In the genomic region with DNA sequence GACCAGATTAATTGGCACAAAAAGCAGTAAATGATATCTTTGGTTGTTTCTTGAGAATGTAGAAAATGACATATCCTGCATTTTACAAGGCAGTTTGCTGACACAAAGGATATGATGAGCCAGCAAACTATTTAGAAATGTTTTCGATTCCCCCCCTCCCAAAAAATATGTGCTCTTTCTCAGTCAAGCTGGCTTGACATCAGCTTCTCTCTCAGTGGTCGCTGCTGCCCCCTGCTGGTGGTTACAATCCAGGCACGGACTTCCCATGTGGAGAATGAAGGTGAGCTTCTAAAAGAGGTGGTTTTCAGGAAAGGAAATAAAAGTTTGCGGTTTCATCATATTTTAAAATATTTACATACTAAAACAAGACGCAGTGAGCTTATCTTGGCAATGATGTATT, we compare ENCODE assay signal across 9 mouse cellular contexts.
DNase-seq lines count a peak whose midpoint lies in the region; ATAC-seq and TF ChIP-seq lines count a peak whose summit lies in the region.
"Had no signal": no experiment of that assay in that cellular context is flagged by ENCODE, and none has a peak within 500 bp of the region (broad histone marks: within the 10 kb centered on the region; RNA-seq: fewer than 3 reads in every experiment).

No protein-coding gene starts in this region.

- peak; percentile 90 for TF ChIP-seq CTCF in intestine, postnatal 0 days (IDR thresholded peaks at IDR 0.05; ENCODE audit: low read depth)
- peak; percentile 87 for TF ChIP-seq CTCF in liver, postnatal 0 days (IDR thresholded peaks at IDR 0.05; ENCODE audit: low read depth)

- no peak overlapping the region for H3K4me3 ChIP-seq in intestine, postnatal 0 days (ENCODE audit: low read depth, low read length)
- H3K4me3 ChIP-seq in intestine, embryonic 16.5 days (ENCODE audit: low read length): no peak overlapping the region
- H3K4me3 ChIP-seq in liver, postnatal 0 days (ENCODE audit: low read depth, low read length): no peak overlapping the region
- H3K4me3 ChIP-seq: embryonic facial prominence, embryonic 13.5 days had no signal

- no peaks in the 10 kb centered on the region for H3K4me1 ChIP-seq in intestine, postnatal 0 days (replicated peaks; ENCODE audit: control insufficient read depth, insufficient read depth, low read length)
- no peaks in the 10 kb centered on the region for H3K4me1 ChIP-seq in intestine, embryonic 16.5 days (ENCODE audit: control insufficient read depth, insufficient read depth, low read length)
- no peaks in the 10 kb centered on the region for H3K4me1 ChIP-seq in liver, postnatal 0 days (ENCODE audit: insufficient read depth)
- H3K4me1 ChIP-seq: embryonic facial prominence, embryonic 13.5 days had no signal

- no peaks in the 10 kb centered on the region for H3K9me3 ChIP-seq in intestine, postnatal 0 days (ENCODE audit: control insufficient read depth)
- no peaks in the 10 kb centered on the region for H3K9me3 ChIP-seq in intestine, embryonic 16.5 days (ENCODE audit: control insufficient read depth, low read length)
- no peaks in the 10 kb centered on the region for H3K9me3 ChIP-seq in liver, postnatal 0 days (ENCODE audit: low read length)
- H3K9me3 ChIP-seq: embryonic facial prominence, embryonic 13.5 days had no signal

- no peak overlapping the region for H3K4me2 ChIP-seq in intestine, postnatal 0 days (replicated peaks; ENCODE audit: low read depth)
- no peak overlapping the region for H3K4me2 ChIP-seq in intestine, embryonic 16.5 days (ENCODE audit: low read depth, low read length)
- no peak overlapping the region for H3K4me2 ChIP-seq in liver, postnatal 0 days (ENCODE audit: low read depth, low read length)
- H3K4me2 ChIP-seq: embryonic facial prominence, embryonic 13.5 days had no signal

- H3K9ac ChIP-seq in intestine, postnatal 0 days (ENCODE audit: low read depth, low read length): no peak overlapping the region
- no peak overlapping the region for H3K9ac ChIP-seq in intestine, embryonic 16.5 days (ENCODE audit: low read depth, low read length)
- H3K9ac ChIP-seq in liver, postnatal 0 days (replicated peaks): no peak overlapping the region
- H3K9ac ChIP-seq: embryonic facial prominence, embryonic 13.5 days had no signal

- peak; percentile 20 for DNase-seq in c-Kit-positive CD71-positive TER-119-negative erythroid progenitor cells, embryonic 14.5 days (ENCODE audit: low read depth)
- peak; percentile 33 to 93 for DNase-seq in frontal cortex, adult 2 months (ENCODE audit: extremely low spot score in 1 of 2, low spot score in 1 of 2)
- DNase-seq in kidney, postnatal 14 days: peak; percentile 75
- peak; percentile 79 for DNase-seq in liver, postnatal 0 days
- DNase-seq in right cerebral cortex, adult 18-20 months: peak; percentile 77
- peak; percentile 37 for DNase-seq in urinary bladder, postnatal 10 days (ENCODE audit: low spot score)

- no peak for ATAC-seq in intestine, postnatal 0 days
- no peak for ATAC-seq in intestine, embryonic 16.5 days
- ATAC-seq in liver, postnatal 0 days: no peak

- TF ChIP-seq EP300 in liver, postnatal 0 days (IDR thresholded peaks at IDR 0.05; ENCODE audit: low read depth): no peak

- H3K27me3 ChIP-seq in intestine, postnatal 0 days (replicated peaks; ENCODE audit: control insufficient read depth, insufficient read depth, low read length): no peaks in the 10 kb centered on the region
- H3K27me3 ChIP-seq in intestine, embryonic 16.5 days (replicated peaks; ENCODE audit: control insufficient read depth, insufficient read depth, low read length): no peaks in the 10 kb centered on the region
- H3K27me3 ChIP-seq in liver, postnatal 0 days (ENCODE audit: insufficient read depth, low read length): no peaks in the 10 kb centered on the region
- H3K27me3 ChIP-seq: embryonic facial prominence, embryonic 13.5 days had no signal

- H3K36me3 ChIP-seq in intestine, postnatal 0 days (ENCODE audit: control insufficient read depth, insufficient read depth): no peaks in the 10 kb centered on the region
- H3K36me3 ChIP-seq in intestine, embryonic 16.5 days (ENCODE audit: control insufficient read depth, insufficient read depth, low read length): no peaks in the 10 kb centered on the region
- H3K36me3 ChIP-seq in liver, postnatal 0 days (replicated peaks; ENCODE audit: insufficient read depth, low read length): no peaks in the 10 kb centered on the region
- H3K36me3 ChIP-seq: embryonic facial prominence, embryonic 13.5 days had no signal

- no peak overlapping the region for H3K27ac ChIP-seq in intestine, postnatal 0 days (ENCODE audit: low read depth, low read length)
- no peak overlapping the region for H3K27ac ChIP-seq in intestine, embryonic 16.5 days (ENCODE audit: low read length)
- no peak overlapping the region for H3K27ac ChIP-seq in liver, postnatal 0 days (ENCODE audit: low read depth)
- H3K27ac ChIP-seq: embryonic facial prominence, embryonic 13.5 days had no signal

- 15% methylated on average over 5 of the region's 5 CpGs for WGBS in intestine, postnatal 0 days
- WGBS in intestine, embryonic 16.5 days: 18% methylated on average over 5 of the region's 5 CpGs
- WGBS in liver, postnatal 0 days (ENCODE audit: insufficient replicate concordance): 11% methylated on average over 5 of the region's 5 CpGs

Comparison
In these comparisons a context has a peak if more than half of its experiments do, and no peak if none do; other contexts are left out.
1. DNase-seq: peak in every context shown above with its lines; median percentile 79 in liver, postnatal 0 days; 77 in right cerebral cortex, adult 18-20 months; 75 in kidney, postnatal 14 days; 63 in frontal cortex, adult 2 months; 37 in urinary bladder, postnatal 10 days; 20 in c-Kit-positive CD71-positive TER-119-negative erythroid progenitor cells, embryonic 14.5 days.